Mouse (Mus musculus) heart, adult 2 months (tissue): ENCODE results near the gene Tagap. TPM values are rescaled to one million over a fixed set of nuclear protein-coding genes. Genes with fewer than 3 reads are reported as not detected.
"Not testable (repeated sequence)": the region's sequence is repeated elsewhere in the genome, so short reads cannot be mapped to it uniquely, and the experiment has no call there.

Experiments used
- DNase-seq, 2 experiments: peaks; one replicate each; pipeline ENCODE4 v3.0.0; 2021
- H3K27ac ChIP-seq: fragments of 200-600 bp; 2 replicates; pipeline ENCODE4 v1.8.1; 2022
- H3K27me3 ChIP-seq: fragments of 200-500 bp; 2 replicates; pipeline ENCODE4 v1.6.1; 2012; ENCODE audit warnings: mild to moderate bottlenecking, low read length, inconsistent platforms, mixed read lengths; ENCODE audit not compliant: control insufficient read depth, insufficient read depth
- H3K36me3 ChIP-seq: fragments of 200-500 bp; 2 replicates; pipeline ENCODE4 v1.6.1; 2012; ENCODE audit warnings: low read length, inconsistent platforms; ENCODE audit not compliant: control insufficient read depth, insufficient read depth
- H3K4me1 ChIP-seq: fragments of 200-500 bp; 2 replicates; pipeline ENCODE4 v1.6.1; 2011; ENCODE audit warnings: low read length; ENCODE audit not compliant: control insufficient read depth, insufficient read depth
- H3K4me3 ChIP-seq: fragments of 200-600 bp; 2 replicates; pipeline ENCODE4 v1.8.1; 2022
- H3K79me2 ChIP-seq: fragments of 200-500 bp; replicated peaks from 2 replicates; pipeline ENCODE4 v1.6.1; 2012; ENCODE audit warnings: mild to moderate bottlenecking, inconsistent platforms, low read length, moderate library complexity, mixed read lengths; ENCODE audit not compliant: control insufficient read depth, insufficient read depth
- H3K9ac ChIP-seq: fragments of 200-500 bp; 2 replicates; pipeline ENCODE4 v1.6.1; 2012; ENCODE audit warnings: low read depth, mild to moderate bottlenecking, control low read depth, inconsistent platforms, low read length, mixed read lengths
- CTCF ChIP-seq: fragments of 200-600 bp; IDR thresholded peaks from 2 replicates; pipeline ENCODE4 v1.8.1; 2022; ENCODE audit warnings: antibody characterized with exemption, mild to moderate bottlenecking, moderate library complexity
- WGBS: fragments of 180-500 bp; shearing (Covaris S2); methylation state at CpG from one replicate; pipeline ENCODE4 v1.1.7; 2018; 5-methylcytosine and 5-hydroxymethylcytosine counted together
- intact Hi-C: fragments of 180-260 bp; cut with DNase I; formaldehyde crosslinking; loops from one replicate; pipeline ENCODE4 v1.15.1; 2025
- polyA plus RNA-seq: library from polyadenylated mRNA; depleted of rRNA; stranded (reverse); fragments of >200 nt; gene quantifications from 2 replicates; pipeline ENCODE4 v1.2.3, GENCODE M21; 2012; rRNA removed
- total RNA-seq, 2 experiments: library from RNA; stranded (reverse); gene quantifications; 2 replicates each; pipeline ENCODE4 v1.2.3; 2021

Gene Tagap
- total and polyA plus RNA-seq, 3 experiments: 1.3 to 3.0 (median 2.9) TPM

DNA sequence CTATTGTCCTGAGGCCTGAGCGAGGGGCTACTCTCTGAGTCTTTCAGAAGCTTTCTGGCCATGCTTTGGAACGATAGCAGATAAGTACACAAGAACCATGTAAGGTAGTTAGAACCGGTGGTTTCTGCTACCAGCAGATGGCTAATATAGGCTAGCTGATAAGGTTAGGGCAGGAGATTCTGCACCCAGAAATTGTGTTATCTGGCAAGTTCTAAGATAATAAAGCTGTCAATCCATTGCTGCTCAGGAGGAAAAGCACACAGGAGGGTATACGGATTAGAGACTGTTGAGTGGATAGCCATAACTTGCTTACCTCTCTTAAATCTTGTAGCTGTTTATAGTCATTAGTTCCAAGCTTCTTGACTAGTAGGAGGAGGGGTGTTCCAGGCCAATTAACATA is 37.5 kb downstream of the Tagap start:
- DNase-seq, H3K4me3 ChIP-seq, H3K9ac ChIP-seq, H3K27me3 ChIP-seq, H3K4me1 ChIP-seq, H3K79me2 ChIP-seq, H3K36me3 ChIP-seq, H3K27ac ChIP-seq, intact Hi-C loops: not testable (repeated sequence)
- WGBS: 82% methylated on average over 4 of the region's 4 CpGs

GRCm38 (mm10) chr17:7964398-7964797 is 38.6 kb downstream of the Tagap start:
- H3K27me3 ChIP-seq, intact Hi-C loops, H3K4me1 ChIP-seq, H3K36me3 ChIP-seq, H3K9ac ChIP-seq, H3K27ac ChIP-seq, H3K79me2 ChIP-seq, H3K4me3 ChIP-seq, DNase-seq: not testable (repeated sequence)
- 55% methylated on average over 2 of the region's 2 CpGs for WGBS

GRCm38 (mm10) chr17:7968490-7968889 is 42.7 kb downstream of the Tagap start:
- H3K27me3 ChIP-seq, H3K79me2 ChIP-seq, H3K36me3 ChIP-seq, H3K4me1 ChIP-seq, DNase-seq, H3K9ac ChIP-seq, H3K4me3 ChIP-seq, intact Hi-C loops, H3K27ac ChIP-seq: not testable (repeated sequence)
- WGBS: 94% methylated on average over 5 of the region's 5 CpGs

GRCm38 (mm10) chr17:7969782-7970181 is 44.0 kb downstream of the Tagap start:
- DNase-seq, H3K36me3 ChIP-seq, H3K4me1 ChIP-seq, intact Hi-C loops, H3K4me3 ChIP-seq, H3K27me3 ChIP-seq, H3K9ac ChIP-seq, H3K27ac ChIP-seq, H3K79me2 ChIP-seq: not testable (repeated sequence)
- WGBS: 63% methylated on average over 2 of the region's 6 CpGs

DNA sequence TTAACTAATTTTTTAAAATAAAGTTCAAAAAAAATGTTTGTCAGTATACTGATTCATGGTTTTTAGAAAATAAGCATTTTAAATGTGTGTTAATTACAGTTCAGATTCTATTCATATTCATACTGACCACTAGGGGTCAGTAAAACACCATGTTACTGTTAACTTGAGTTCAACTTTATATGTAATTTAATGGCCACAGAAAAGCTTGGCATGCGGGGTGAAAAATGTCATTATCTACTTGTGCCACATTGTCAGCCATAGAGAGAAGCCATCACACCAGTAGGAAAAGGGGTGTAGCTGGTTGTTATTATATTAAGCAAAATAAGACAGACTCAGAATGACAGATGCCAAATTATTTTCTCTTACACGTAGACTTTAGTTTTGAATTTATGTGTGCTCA is 57.7 kb downstream of the Tagap start:
- WGBS: 67% methylated on average over 1 of the region's 2 CpGs
- TF ChIP-seq CTCF: peak; percentile 38
- intact Hi-C loops, H3K27ac ChIP-seq, H3K4me3 ChIP-seq, H3K27me3 ChIP-seq, H3K36me3 ChIP-seq, H3K9ac ChIP-seq, H3K79me2 ChIP-seq, H3K4me1 ChIP-seq, DNase-seq: not testable (repeated sequence)

Other genes with a start within 250 kb of the Tagap start
- 10 to 100 TPM in 1 of 2 experiments, 1 to 10 TPM in 1; 8.5 to 15.4 TPM for gene Fndc1, start 98.7 kb upstream of the Tagap start, total RNA-seq
- 8.8 and 11.5 TPM in 2 replicates for gene Fndc1, start 98.7 kb upstream of the Tagap start, polyA plus RNA-seq
- 10 to 100 TPM; 26.6 to 38.7 TPM for gene Rsph3a, start 19.6 kb downstream of the Tagap start, total RNA-seq
- gene Rsph3a, start 19.6 kb downstream of the Tagap start, polyA plus RNA-seq: 33.5 and 58.5 TPM in 2 replicates
- gene Gm49673, start 221.8 kb downstream of the Tagap start, total RNA-seq: not detected
- gene Gm49673, start 221.8 kb downstream of the Tagap start, polyA plus RNA-seq: 0.20 TPM in 1 of 2 replicates, not detected in the other
- 10 to 100 TPM; 22.1 to 28.9 TPM for gene Rnaset2a, start 222.1 kb downstream of the Tagap start, total RNA-seq
- 44.9 and 46.0 TPM in 2 replicates for gene Rnaset2a, start 222.1 kb downstream of the Tagap start, polyA plus RNA-seq
- gene Fgfr1op, start 239.5 kb downstream of the Tagap start, total RNA-seq: 10 to 100 TPM; 15.7 to 15.8 TPM
- 3.0 and 6.7 TPM in 2 replicates for gene Fgfr1op, start 239.5 kb downstream of the Tagap start, polyA plus RNA-seq